Mouse (Mus musculus) right cerebral cortex, postnatal 4 days (tissue): ENCODE data around the gene Cltc.

Source experiments
- DNase-seq: peaks from one replicate; pipeline ENCODE4 v3.0.0-alpha.2; 2022

The Cltc gene

DNA sequence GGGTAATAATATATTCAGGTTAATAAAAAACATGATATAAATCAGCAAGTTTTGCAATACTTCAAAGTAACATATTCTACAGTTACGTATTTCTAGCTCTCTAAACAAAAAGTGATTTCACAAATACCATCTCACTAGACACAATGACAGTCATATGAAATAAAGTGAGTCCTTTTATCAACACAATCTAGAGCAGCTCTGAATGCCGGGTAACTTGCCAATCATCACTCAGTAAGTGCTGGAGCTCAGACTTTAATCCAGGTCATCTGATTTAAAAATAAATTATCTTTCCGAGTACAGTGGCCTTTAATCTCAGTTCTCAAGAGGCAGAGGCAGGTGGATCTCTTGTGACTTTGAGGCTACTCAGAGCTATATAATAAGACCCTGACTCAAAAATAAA, 75.9 kb downstream of the Cltc start:
- DNase-seq, result no peak

DNA sequence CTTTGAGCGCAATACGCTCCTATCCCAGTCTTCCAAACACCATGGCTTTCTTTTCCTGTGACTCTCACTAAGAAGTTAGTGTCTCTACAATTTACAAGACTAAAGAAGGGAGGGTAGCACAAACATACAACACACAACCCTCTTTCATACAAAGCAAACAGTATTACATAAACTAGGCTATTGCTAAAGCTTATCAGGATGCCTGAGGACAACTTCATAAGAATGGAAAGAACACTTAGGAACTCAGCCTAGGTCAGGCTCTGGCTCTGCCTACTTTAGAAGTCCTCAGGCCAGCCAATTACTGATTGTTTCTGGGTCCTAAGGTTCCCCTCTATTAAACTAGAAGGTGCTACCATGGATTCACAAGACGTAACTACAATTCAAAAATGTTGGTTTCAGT, 76.6 kb downstream of the Cltc start:
- DNase-seq, result no peak

DNA sequence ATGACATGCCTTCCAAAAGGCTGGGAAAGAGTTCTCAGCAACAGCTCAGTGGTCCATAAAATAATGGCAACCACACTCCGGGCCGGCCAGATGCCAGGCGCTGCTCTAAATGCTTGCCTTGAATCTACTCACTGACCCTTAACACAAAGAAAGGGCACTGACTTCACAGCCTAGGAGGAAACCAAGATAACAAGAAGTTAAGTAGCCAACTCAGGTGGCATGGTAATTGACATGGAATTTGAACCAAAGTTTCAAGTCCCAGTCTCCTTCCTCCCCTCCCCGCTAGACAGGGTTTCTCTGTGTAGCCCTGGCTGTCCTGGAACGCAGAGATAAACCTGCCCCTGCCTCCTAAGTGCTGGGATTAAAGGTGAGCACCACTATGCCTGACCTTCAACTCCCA, 78.4 kb downstream of the Cltc start:
- DNase-seq, result no peak

DNA sequence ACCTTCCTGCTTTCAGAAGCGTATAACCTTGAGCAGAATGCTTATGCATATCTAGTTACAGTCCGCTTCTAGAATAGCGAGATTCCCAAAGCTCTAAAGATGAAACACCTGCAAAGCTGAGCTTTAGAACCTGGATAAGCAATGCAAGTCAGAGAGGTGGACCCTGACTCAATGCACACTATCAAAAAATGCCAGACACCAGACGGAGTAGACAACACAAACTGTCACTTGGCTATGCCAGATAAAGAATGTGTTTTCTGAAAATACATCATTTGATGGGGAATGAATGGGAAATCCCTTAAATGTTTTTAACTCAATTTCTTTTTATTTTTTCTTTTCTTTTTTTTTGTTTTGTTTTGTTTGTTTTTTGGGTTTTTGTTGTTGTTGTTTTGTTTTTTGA, 81.8 kb downstream of the Cltc start:
- no peak for DNase-seq

DNA sequence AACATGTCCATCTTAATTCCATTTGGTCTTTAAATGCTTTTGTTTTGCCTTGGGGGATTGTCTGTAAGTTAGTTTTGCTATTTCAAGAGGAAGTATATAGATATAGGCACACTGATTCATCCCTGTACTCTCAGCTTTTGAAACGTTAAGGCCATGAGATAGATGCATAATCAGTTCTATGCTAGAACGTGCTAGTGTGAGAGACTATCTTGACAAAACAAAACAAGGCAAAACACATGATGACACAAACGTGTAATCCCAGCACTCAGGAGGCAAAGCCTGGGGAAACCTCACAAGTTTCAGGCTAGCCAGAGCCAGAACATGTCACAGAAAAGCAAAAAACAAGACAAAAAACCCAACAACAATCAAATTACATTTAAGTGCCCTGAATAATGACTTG, 84.6 kb downstream of the Cltc start:
- no peak for DNase-seq

DNA sequence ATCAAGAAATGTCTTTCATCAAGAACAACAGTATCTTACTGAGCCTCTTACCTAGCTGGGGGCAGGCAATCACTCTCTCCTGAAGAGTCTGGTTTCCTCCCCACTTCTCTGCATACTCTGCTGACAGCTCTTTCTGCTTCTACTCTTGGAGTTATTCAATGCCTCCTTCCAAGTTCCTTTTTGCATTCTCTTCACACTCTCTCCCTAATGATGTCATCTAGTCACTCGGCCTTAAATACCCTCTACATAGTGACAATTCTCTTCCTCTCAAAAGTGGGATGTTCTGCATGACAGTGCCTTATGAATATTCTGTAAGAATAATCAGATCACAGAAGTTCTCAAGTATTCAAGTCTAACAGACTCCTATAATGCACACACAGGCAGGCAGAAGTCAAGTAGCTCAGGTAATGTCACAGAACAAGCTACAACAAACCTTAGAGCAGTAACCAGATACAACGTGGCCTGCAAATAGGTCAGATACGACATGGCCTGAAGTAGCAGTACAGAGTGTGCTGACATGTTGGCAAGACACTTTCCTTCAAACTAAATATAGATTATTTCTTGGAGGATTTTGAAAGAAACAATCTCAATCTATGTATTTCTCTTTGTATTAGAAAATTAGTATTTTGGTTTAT, 86.2 kb downstream of the Cltc start:
- no peak for DNase-seq

DNA sequence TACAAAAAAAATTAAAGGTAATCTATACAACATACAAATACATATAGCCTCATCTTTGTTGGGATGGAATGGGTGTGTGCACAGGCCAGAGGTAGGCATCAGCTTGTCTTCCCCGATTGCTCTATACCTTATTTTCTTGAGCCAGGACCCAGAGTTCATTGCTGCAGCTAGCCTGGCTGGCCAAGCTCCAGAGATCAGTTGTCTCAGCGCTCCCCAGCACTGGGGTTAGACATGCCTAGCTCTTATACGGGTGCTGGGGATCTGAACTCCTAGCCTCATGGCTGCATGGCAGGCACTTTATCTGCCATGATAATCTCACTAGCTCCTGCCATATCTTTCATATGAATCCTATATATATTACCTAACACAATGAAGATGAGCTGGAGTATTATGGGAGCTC, 89.2 kb downstream of the Cltc start:
- DNase-seq, result no peak

DNA sequence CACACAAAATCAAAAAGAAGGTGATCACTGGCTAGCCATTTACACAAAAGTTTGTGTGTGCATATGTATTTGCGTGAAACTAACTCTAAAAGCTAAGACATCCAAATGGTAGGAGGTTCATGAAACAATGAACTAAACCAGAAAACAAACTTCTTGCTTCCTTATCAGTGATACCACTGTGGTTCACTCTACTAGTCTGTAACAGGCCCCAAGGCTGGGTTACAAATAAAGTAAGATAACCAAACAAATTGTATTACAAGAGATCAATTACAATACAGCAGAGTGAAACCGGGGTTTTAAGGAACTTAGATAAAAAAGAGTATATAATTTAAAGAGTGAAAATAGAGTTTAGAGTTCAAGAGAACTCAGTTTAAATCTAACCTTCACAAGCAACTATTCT, 89.8 kb downstream of the Cltc start:
- DNase-seq, result no peak

DNA sequence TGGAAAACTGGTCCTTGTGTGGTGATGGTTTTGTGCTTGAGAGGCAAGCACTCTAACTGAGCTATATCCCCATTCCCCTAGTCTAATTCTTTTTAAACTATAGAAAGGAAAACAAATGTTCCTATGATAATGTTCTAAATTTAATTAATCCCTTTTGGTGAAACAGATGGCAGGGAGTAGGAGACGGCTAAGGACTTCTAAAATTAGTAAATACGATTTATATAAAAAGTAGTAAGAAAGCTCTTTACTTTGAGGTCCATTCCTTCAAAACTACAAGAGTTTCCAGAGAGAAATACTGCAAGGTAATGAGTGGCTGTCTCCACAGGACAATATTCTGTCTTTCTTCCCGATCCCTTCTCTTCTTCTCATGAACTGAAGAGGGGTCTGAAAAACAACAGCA, 93.0 kb downstream of the Cltc start:
- no peak for DNase-seq

DNA sequence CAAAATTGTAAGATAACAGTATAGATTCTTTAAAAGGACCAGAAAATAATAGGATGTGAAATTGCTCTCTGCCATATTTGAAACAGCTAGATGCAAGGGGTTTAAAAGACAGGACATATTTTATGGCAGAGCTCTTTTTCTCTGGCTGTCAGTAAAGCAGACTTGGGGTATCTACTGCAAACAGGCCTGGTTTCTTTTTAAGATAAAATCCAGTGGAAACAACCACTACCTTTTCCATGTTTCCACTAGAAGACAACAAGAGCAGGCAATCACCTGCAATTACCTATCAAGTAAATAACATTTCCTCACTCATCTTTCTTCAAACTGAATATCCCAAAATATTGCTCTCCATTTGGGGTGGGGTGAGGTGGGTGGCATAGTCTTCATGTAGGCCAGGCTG, 93.4 kb downstream of the Cltc start:
- no peak for DNase-seq

DNA sequence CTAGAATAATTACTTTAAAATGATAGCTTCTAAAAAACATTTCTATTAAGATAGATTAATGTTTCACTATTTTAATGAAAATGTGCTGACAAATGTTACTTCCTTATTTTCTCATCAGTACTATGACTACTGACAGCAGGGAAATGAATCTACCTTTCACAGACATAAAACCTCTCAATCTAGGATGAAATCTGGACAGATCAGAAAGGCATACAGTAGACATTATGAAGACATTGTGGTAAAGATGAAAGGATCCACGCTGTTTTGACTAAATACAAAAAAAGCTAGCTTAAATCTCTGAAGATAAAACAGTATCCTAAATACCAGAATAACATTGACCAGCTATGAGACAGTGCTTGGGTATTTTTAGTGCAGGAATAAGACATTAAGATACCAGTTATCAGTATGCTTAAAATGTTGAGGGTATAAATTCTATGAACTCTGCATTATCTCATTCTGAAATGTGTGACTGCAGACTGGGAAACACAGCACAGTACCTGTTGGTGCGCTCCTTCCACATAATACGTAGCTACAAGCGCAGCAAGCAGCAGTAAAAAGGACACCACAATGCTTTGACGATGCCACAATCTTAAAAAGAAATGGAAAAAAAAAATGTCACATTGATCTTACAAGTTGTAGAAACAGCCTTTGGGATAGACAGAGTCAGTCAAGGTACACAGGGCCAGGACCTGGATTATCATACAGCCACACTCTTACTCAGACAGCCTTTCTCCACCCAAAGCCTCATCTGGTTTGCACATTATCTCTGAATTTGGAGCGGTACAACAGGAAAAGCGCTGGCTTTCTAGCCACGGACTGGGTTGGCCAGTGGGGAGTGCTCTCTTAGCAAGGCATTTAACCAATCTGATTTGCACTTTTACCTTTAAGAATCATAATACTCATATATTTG, 94.1 kb downstream of the Cltc start:
- no peak for DNase-seq

DNA sequence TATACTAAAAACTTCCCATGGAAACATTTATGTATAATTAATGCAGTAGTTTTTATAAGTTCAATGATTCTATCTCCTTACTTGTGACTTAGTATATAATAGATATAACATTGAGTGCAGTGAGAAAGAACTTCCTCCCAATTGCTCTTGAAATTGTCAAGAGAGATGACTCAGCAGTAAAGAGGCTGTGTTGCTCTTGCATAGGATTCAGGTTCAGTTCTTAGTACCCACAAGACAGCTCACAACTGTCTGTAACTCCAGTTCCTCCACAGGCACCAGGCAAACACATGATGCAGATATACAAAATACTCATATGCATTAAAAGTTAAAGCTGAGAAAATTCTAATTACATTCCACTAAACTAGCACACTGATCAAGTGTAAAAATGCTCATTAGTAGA, 99.5 kb downstream of the Cltc start:
- no peak for DNase-seq

DNA sequence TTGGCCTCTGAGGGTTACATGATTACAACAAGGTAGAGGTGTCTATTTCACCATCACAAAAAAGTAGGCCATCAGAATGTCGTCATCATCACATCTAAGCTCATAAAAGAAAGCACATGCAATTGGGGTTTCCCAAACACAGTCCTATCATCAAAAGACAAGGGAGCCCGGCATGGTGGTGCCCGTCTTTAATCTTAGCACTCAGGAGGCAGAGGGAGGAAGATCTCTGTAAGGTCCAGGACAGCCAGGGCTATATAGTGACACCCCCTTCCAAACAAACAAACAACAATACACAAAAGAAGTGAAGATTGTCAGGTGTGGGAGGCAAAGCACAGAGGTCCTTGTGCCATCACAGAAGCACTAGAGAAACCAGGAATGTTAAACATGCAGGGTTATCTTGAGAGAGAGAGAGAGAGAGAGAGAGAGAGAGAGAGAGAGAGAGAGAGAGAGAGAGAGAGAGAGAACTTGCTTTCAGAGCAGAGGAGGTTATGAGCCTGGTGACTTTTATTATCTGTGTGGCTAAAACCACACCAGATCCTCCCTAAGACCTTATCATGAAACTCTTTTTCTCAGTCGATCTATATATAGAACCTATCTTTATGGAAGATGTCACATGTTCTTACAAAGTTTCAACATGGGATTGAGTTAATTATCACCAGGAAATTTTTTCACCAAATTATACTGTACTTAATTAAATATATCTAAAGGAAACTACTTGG, 100.4 kb downstream of the Cltc start:
- no peak for DNase-seq

DNA sequence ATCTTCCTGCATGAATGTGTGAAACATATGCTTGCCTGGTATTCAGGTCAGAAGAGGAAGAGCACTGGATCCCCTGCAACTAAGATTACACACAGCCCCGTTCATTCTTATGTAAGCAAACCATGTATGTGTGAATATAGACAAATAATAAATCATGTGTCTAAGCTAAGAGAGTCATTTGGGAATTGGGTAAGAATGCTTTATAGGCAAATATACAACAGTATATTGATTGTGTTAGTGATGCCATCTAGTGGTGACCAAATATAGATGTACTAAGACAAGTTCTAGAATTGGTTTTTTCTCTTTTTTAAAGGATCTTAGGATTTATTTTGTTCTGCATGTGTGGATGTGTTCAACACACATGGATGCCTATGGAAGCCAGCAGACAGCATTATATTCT, 101.7 kb downstream of the Cltc start:
- DNase-seq, result no peak

DNA sequence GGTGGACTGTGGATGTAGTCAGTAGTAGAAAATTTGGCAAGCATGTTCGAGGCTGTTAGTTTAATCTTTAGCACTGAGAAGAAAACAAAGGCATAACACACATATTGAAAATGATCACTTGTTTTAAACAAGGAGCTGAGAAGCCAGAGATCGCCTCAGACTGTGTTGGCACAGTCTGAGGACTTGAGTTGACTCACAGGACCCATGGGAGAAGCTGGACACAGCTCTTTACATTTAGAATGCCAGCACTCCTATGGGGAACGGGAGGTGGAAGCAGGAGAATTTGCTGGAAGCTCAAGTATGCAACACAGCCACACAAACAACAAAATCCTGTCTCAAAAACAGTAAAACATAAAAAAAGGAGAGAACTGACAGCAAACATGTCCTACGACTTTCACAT, 103.3 kb downstream of the Cltc start:
- no peak for DNase-seq

DNA sequence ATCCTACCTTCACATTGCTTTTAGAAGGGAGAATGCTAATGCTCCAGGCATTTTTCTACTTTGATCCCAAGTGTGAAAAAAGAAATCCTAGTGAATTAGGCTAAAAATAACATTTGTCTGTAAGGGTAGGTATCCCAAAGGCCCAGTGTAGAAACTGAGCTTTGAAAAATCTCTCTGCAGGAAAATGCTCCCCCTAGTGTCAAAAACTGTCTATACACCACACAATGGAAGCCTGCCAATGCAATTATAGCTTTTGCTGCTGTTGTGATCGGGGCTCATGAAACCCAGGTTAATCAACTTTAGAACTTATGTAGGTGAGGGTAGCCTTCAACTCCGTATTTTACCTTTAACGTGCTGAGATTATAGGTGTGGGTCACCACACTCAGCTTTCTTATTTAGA, 103.9 kb downstream of the Cltc start:
- DNase-seq, result peak; percentile 20

DNA sequence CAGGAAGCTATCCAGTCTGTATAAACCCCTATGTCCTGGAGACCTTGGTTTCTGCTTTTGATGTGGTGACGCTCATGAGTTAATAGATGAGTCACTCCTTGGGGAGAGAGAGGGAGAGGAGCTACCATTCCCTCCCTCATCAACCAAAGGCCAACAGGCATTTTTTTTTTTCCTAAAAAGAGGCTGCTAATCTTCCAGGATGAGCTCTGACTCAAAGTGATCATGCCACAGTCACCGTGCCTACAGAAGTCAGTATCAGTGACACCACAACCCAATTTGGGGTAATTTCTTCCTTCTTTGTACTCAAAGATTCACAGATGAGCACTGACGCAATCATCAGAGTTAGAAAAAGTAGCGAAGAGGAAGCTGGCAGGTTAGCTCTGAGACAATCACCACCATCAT, 104.8 kb downstream of the Cltc start:
- no peak for DNase-seq

DNA sequence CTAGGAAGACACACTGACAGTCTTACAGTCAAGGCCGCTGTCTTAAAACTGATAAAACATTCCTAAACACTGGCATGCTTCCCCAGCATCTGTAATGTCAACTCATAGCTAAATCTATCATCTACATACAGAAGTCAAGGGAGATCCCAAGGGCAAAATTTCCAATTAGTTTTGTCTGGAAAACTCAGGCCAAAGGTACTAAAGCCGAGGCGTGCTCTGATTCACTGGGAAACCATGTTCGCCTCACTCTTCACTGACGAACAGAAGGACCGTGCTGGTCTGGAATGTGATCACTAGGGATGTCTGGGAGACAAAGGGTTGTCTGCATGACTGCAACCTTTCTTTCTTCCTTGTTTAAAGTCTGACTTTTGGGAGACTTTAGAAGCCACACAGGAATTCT, 106.7 kb downstream of the Cltc start:
- DNase-seq, result no peak

DNA sequence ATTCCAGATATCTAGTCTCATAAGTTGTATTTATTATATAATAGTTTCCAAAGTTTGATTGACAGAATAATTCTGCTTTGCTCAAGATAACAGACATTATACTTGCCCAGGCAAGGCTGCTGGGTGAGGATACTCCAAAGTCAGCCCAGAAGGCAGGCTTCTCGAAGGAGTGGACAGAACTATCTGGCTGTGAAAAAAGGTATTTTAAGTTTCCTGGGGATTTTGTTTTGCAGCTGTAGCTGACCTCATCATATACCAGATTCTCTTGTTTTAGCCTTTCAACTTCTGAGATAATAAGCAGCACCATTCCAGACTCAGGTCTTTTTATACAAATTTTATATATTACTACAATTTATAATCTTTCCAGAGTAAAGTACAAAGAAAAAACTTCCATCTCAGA, 107.8 kb downstream of the Cltc start:
- DNase-seq, result no peak

DNA sequence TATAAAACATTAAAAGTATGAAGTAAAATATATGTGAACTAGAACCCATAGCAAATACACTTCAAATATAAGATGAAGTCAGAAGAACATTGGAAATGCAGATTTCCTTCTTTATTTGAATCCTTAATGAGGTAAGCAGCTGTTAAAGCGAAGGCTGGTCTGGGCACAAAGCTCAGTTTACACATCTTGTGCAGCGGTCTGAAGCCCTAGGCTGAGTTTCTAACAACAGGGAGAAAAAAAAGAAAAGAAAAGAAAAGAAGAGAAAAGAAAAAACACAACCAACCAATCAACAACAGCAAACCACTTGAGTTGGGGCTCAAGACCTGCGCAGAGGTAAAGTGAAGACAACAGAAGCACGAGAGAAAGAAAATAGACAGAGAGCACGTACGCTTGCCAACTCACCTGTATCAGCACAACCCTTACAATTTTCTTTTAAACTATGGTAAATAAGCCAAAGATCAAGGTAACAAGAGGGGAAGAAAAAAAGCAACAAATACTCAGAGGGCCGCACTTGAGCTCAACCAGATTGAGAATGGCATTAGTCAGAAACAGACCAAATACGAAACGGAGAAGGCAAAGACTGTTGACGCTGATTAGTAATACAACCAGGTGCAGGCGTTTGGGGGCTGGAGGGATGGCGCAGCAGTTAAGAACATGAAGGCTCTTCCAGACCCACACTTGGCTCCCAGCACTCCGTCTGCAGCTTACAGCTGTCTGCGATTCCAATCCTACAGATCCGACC, 109.5 kb downstream of the Cltc start:
- no peak for DNase-seq

DNA sequence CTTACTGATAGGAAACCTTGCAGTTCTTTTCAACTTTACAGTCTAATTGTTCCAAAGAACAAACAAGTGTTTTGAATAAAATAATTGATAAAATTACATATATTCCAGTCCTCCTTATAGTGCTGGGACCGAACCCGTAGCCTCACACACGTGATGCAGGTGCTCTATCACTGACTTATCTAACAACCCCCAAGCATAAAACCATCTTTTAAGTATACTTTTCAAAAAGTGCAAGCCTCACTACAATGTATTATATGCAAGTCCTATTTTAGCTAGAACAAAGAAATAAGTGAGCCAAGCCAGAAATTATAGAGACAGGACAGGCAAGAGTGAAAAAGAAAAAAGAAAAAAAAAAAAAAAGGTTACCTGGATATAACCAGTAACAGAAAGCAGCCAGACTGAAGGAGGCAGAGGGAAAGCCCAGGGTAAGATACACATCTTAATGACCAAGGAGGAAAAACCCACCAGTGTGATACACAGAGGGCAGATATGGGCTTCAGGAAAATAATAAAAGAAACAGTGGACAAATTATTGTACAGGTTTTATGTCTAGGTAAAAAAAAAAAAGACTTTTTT, 110.4 kb downstream of the Cltc start:
- no peak for DNase-seq

DNA sequence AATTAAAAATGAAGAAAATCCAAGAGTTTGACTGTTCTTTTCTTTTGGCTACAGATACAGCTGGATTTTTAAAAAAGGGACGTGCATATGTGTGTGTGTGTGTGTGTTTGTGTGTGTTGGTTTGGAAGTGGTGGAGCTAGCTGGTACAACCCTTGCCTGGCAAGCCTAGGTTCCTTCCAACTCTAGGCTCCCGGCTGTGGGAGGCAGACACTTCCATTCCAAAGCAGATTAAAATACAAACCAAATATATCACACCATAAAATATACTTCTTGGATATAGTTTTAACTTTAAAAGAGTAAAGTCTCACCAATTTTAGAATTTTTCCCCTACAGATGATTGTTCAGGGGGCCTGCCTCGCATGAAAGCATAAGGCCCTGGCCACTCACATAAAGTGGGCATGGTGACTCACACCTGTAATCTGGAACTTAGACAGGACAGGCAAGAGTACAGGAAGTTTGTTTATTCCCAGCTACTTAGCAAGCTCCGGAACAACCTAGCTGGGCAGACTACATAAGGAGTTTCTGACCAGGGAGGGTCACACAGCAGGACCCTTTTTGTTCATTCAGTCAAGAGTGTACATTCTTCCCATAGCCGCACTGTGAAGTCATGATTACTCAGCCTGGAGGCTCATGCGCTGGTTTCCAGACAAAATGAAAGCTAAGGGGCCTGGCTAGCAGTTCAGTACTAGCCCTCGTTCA, 111.1 kb downstream of the Cltc start:
- DNase-seq, result no peak
